Mouse (Mus musculus): ENCODE measurements around the gene Atp1b1.

The Atp1b1 gene

GRCm38 (mm10) chr1:164467406-164467805, 9.3 kb upstream of the Atp1b1 start:
- no peak for DNase-seq (ENCODE audit: low read depth, low spot score)

- DNase-seq (ENCODE audit: low read depth, low spot score): no peak
Observed at GRCm38 (mm10) chr1:164461726-164462125, 3.6 kb upstream of the Atp1b1 start.

GRCm38 (mm10) chr1:164460921-164461697, 3.0 kb upstream of the Atp1b1 start:
- peak; percentile 74 for DNase-seq (ENCODE audit: low read depth, low spot score)

GRCm38 (mm10) chr1:164459127-164459905, 1.2 kb upstream of the Atp1b1 start:
- no peak for DNase-seq (ENCODE audit: low read depth, low spot score)

- peak; percentile 78 for DNase-seq (ENCODE audit: low read depth, low spot score)
Observed at GRCm38 (mm10) chr1:164458621-164459051, 481 bp upstream of the Atp1b1 start.

GRCm38 (mm10) chr1:164457531-164458244, 467 bp downstream of the Atp1b1 start:
- DNase-seq (ENCODE audit: low read depth, low spot score): peak; percentile 87

GRCm38 (mm10) chr1:164456731-164457130, 1.4 kb downstream of the Atp1b1 start:
- DNase-seq (ENCODE audit: low read depth, low spot score): peak; percentile 62

GRCm38 (mm10) chr1:164456065-164456464, 2.1 kb downstream of the Atp1b1 start:
- DNase-seq (ENCODE audit: low read depth, low spot score): no peak

GRCm38 (mm10) chr1:164455614-164456013, 2.5 kb downstream of the Atp1b1 start:
- DNase-seq (ENCODE audit: low read depth, low spot score): no peak

- DNase-seq (ENCODE audit: low read depth, low spot score): no peak
Observed at GRCm38 (mm10) chr1:164454747-164455400, 3.3 kb downstream of the Atp1b1 start.

- no peak for DNase-seq (ENCODE audit: low read depth, low spot score)
Observed at GRCm38 (mm10) chr1:164453739-164454138, 4.4 kb downstream of the Atp1b1 start.

- DNase-seq (ENCODE audit: low read depth, low spot score): no peak
Observed at GRCm38 (mm10) chr1:164453146-164453545, 5.0 kb downstream of the Atp1b1 start.

- no peak for DNase-seq (ENCODE audit: low read depth, low spot score)
Observed at GRCm38 (mm10) chr1:164452580-164452979, 5.6 kb downstream of the Atp1b1 start.

- no peak for DNase-seq (ENCODE audit: low read depth, low spot score)
Observed at GRCm38 (mm10) chr1:164451346-164451745, 6.8 kb downstream of the Atp1b1 start.

GRCm38 (mm10) chr1:164450644-164451043, 7.5 kb downstream of the Atp1b1 start:
- DNase-seq (ENCODE audit: low read depth, low spot score): no peak

- no peak for DNase-seq (ENCODE audit: low read depth, low spot score)
Observed at GRCm38 (mm10) chr1:164450231-164450630, 7.9 kb downstream of the Atp1b1 start.

GRCm38 (mm10) chr1:164449626-164450025, 8.5 kb downstream of the Atp1b1 start:
- no peak for DNase-seq (ENCODE audit: low read depth, low spot score)

GRCm38 (mm10) chr1:164447521-164447920, 10.6 kb downstream of the Atp1b1 start:
- no peak for DNase-seq (ENCODE audit: low read depth, low spot score)

GRCm38 (mm10) chr1:164446535-164446934, 11.6 kb downstream of the Atp1b1 start:
- DNase-seq (ENCODE audit: low read depth, low spot score): no peak

GRCm38 (mm10) chr1:164445620-164446162, 12.5 kb downstream of the Atp1b1 start:
- no peak for DNase-seq (ENCODE audit: low read depth, low spot score)

- DNase-seq (ENCODE audit: low read depth, low spot score): no peak
Observed at GRCm38 (mm10) chr1:164441408-164441974, 16.7 kb downstream of the Atp1b1 start.
